Mouse (Mus musculus) limb, embryonic 10.5 days (tissue): ENCODE data around the gene Tns1. TPM values are rescaled to one million over a fixed set of nuclear protein-coding genes. Genes with fewer than 3 reads are reported as not detected.

Experiments
- DNase-seq: peaks from one replicate; pipeline ENCODE4 v3.0.0-alpha.2; 2017; ENCODE audit warnings: low spot score
- H3K27ac ChIP-seq: fragments of 300-500 bp; sonication (generic); 2 replicates; pipeline ENCODE4 v1.5.1; 2016; ENCODE audit warnings: mild to moderate bottlenecking
- H3K27me3 ChIP-seq: fragments of 300-500 bp; sonication (generic); 2 replicates; pipeline ENCODE4 v1.6.1; 2016; ENCODE audit warnings: low read depth, mild to moderate bottlenecking; ENCODE audit not compliant: poor library complexity, severe bottlenecking
- H3K36me3 ChIP-seq: fragments of 300-500 bp; sonication (generic); 2 replicates; pipeline ENCODE4 v1.6.1; 2016; ENCODE audit warnings: mild to moderate bottlenecking, moderate library complexity
- H3K4me1 ChIP-seq: fragments of 300-500 bp; sonication (generic); 2 replicates; pipeline ENCODE4 v1.6.1; 2016
- H3K4me3 ChIP-seq: fragments of 300-500 bp; sonication (generic); 2 replicates; pipeline ENCODE4 v1.5.1; 2016; ENCODE audit warnings: mild to moderate bottlenecking, moderate library complexity
- H3K9me3 ChIP-seq: fragments of 300-500 bp; sonication (generic); replicated peaks from 2 replicates; pipeline ENCODE4 v1.6.1; 2016; ENCODE audit warnings: mild to moderate bottlenecking
- WGBS: fragments of 180-500 bp; shearing (Covaris S2); methylation state at CpG from one replicate; pipeline ENCODE4 v1.1.7; 2016; 5-methylcytosine and 5-hydroxymethylcytosine counted together
- polyA plus RNA-seq: library from polyadenylated mRNA; unstranded; fragments of >200 nt; fragmentation: Nextera tagmentation; extraction: Ambion mirVana; gene quantifications from 2 replicates; pipeline ENCODE4 v1.2.1, GENCODE M21; 2016

Gene Tns1
- polyA plus RNA-seq, 1 experiment from 2014 or later: 46.7 TPM

- H3K27ac ChIP-seq: peak overlapping the region; percentile 27
Measured at GRCm38 (mm10) chr1:74007398-74008050, 116.7 kb downstream of the Tns1 start.

GRCm38 (mm10) chr1:74005020-74005419 lies 119.2 kb downstream of the Tns1 start:
- 73% methylated on average over 3 of the region's 3 CpGs for WGBS
- peaks cover 65% of the 10 kb centered on the region for H3K4me1 ChIP-seq

More at GRCm38 (mm10) chr1:74007398-74008050, 116.7 kb downstream of the Tns1 start:
- 68% methylated on average over 7 of the region's 7 CpGs for WGBS
- H3K27me3 ChIP-seq: no peaks in the 10 kb centered on the region
- no peak for DNase-seq
- H3K9me3 ChIP-seq: no peaks in the 10 kb centered on the region; the same call in 1 of the 2 replicates
- H3K4me3 ChIP-seq: no peak overlapping the region
- peaks cover 41% of the 10 kb centered on the region for H3K4me1 ChIP-seq
- H3K36me3 ChIP-seq: peaks cover 31% of the 10 kb centered on the region

GRCm38 (mm10) chr1:74003723-74004122 lies 120.5 kb downstream of the Tns1 start:
- no peaks in the 10 kb centered on the region for H3K27me3 ChIP-seq
- no peaks in the 10 kb centered on the region for H3K9me3 ChIP-seq
- DNase-seq: no peak
- peaks cover 30% of the 10 kb centered on the region for H3K36me3 ChIP-seq
- 93% methylated on average over 2 of the region's 2 CpGs for WGBS
- peaks cover 65% of the 10 kb centered on the region for H3K4me1 ChIP-seq
- no peak overlapping the region for H3K27ac ChIP-seq
- no peak overlapping the region for H3K4me3 ChIP-seq

More at GRCm38 (mm10) chr1:74005020-74005419, 119.2 kb downstream of the Tns1 start:
- H3K27ac ChIP-seq: no peak overlapping the region
- H3K9me3 ChIP-seq: no peaks in the 10 kb centered on the region
- H3K36me3 ChIP-seq: peaks cover 22% of the 10 kb centered on the region
- no peak overlapping the region for H3K4me3 ChIP-seq
- no peaks in the 10 kb centered on the region for H3K27me3 ChIP-seq
- no peak for DNase-seq

GRCm38 (mm10) chr1:74001449-74001820 lies 122.8 kb downstream of the Tns1 start:
- DNase-seq: no peak
- peak overlapping the region; percentile 87 for H3K27ac ChIP-seq
- H3K27me3 ChIP-seq: no peaks in the 10 kb centered on the region
- H3K4me3 ChIP-seq: no peak overlapping the region
- WGBS: 45% methylated on average over 10 of the region's 10 CpGs
- H3K4me1 ChIP-seq: peaks cover 50% of the 10 kb centered on the region
- no peaks in the 10 kb centered on the region for H3K9me3 ChIP-seq
- H3K36me3 ChIP-seq: peaks cover 49% of the 10 kb centered on the region

GRCm38 (mm10) chr1:74000810-74001448 lies 123.3 kb downstream of the Tns1 start:
- Histone ChIP-seq H3K4me3 (peak overlapping the region; percentile 7; the same call in 1 of the 2 replicates), H3K9me3 (no peaks in the 10 kb centered on the region), H3K27me3 (no peaks in the 10 kb centered on the region), H3K4me1 (peaks cover 47% of the 10 kb centered on the region), H3K36me3 (peaks cover 53% of the 10 kb centered on the region), H3K27ac (peak overlapping the region; percentile 87)
- DNase-seq: no peak
- WGBS: 40% methylated on average over 2 of the region's 2 CpGs

GRCm38 (mm10) chr1:74000191-74000651 lies 124.0 kb downstream of the Tns1 start:
- no peaks in the 10 kb centered on the region for H3K9me3 ChIP-seq
- peaks cover 60% of the 10 kb centered on the region for H3K36me3 ChIP-seq
- WGBS: 7% methylated on average over 5 of the region's 5 CpGs
- no peaks in the 10 kb centered on the region for H3K27me3 ChIP-seq
- H3K27ac ChIP-seq: peak overlapping the region; percentile 87
- H3K4me3 ChIP-seq: peak overlapping the region; percentile 7; the same call in 1 of the 2 replicates
- peaks cover 52% of the 10 kb centered on the region for H3K4me1 ChIP-seq
- DNase-seq: peak; percentile 67

- Histone ChIP-seq H3K4me1 (peaks cover 57% of the 10 kb centered on the region), H3K27me3 (no peaks in the 10 kb centered on the region), H3K4me3 (0 out of 2 replicates have a peak overlapping the region, but pooled peaks have one; percentile 7), H3K36me3 (peaks cover 67% of the 10 kb centered on the region), H3K9me3 (no peaks in the 10 kb centered on the region), H3K27ac (peak overlapping the region; percentile 87)
- DNase-seq: no peak
- WGBS: 90% methylated on average over 5 of the region's 5 CpGs
Measured at GRCm38 (mm10) chr1:73999533-73999932, 124.7 kb downstream of the Tns1 start.

- Histone ChIP-seq H3K4me1 (peaks cover 62% of the 10 kb centered on the region), H3K9me3 (no peaks in the 10 kb centered on the region), H3K27ac (peak overlapping the region; percentile 75), H3K27me3 (no peaks in the 10 kb centered on the region), H3K4me3 (no peak overlapping the region), H3K36me3 (peaks cover 73% of the 10 kb centered on the region)
- DNase-seq: no peak
- WGBS: 53% methylated on average over 5 of the region's 5 CpGs
Measured at GRCm38 (mm10) chr1:73998925-73999375, 125.3 kb downstream of the Tns1 start.

- H3K4me3 ChIP-seq: no peak overlapping the region
- no peaks in the 10 kb centered on the region for H3K27me3 ChIP-seq
- peak overlapping the region; percentile 75 for H3K27ac ChIP-seq
- DNase-seq: no peak
- H3K4me1 ChIP-seq: peaks cover 62% of the 10 kb centered on the region
- H3K36me3 ChIP-seq: peaks cover 75% of the 10 kb centered on the region
- WGBS: 72% methylated on average over 9 of the region's 9 CpGs
- no peaks in the 10 kb centered on the region for H3K9me3 ChIP-seq
Measured at GRCm38 (mm10) chr1:73998131-73998865, 126.0 kb downstream of the Tns1 start.

GRCm38 (mm10) chr1:73997341-73997740 lies 126.9 kb downstream of the Tns1 start:
- no peaks in the 10 kb centered on the region for H3K27me3 ChIP-seq
- DNase-seq: no peak
- peaks cover 58% of the 10 kb centered on the region for H3K4me1 ChIP-seq
- no peak overlapping the region for H3K4me3 ChIP-seq
- H3K9me3 ChIP-seq: no peaks in the 10 kb centered on the region
- peaks cover 77% of the 10 kb centered on the region for H3K36me3 ChIP-seq
- 89% methylated on average over 6 of the region's 6 CpGs for WGBS
- no peak overlapping the region for H3K27ac ChIP-seq

- no peak overlapping the region for H3K27ac ChIP-seq
- peaks cover 51% of the 10 kb centered on the region for H3K4me1 ChIP-seq
- H3K9me3 ChIP-seq: no peaks in the 10 kb centered on the region
- no peak overlapping the region for H3K4me3 ChIP-seq
- no peak for DNase-seq
- no peaks in the 10 kb centered on the region for H3K27me3 ChIP-seq
- H3K36me3 ChIP-seq: peaks cover 78% of the 10 kb centered on the region
- WGBS: 91% methylated on average over 3 of the region's 3 CpGs
Measured at GRCm38 (mm10) chr1:73996650-73997049, 127.6 kb downstream of the Tns1 start.

GRCm38 (mm10) chr1:73996209-73996608 lies 128.0 kb downstream of the Tns1 start:
- peak; percentile 61 for DNase-seq
- Histone ChIP-seq H3K36me3 (peaks cover 79% of the 10 kb centered on the region), H3K4me1 (peaks cover 47% of the 10 kb centered on the region), H3K4me3 (no peak overlapping the region), H3K27me3 (no peaks in the 10 kb centered on the region), H3K9me3 (no peaks in the 10 kb centered on the region), H3K27ac (no peak overlapping the region)
- WGBS: 62% methylated on average over 2 of the region's 2 CpGs
